Mouse (Mus musculus) left cerebral cortex, postnatal 10 days (tissue): ENCODE results near the gene Piga. TPM values are rescaled to one million over a fixed set of nuclear protein-coding genes. Genes with fewer than 3 reads are reported as not detected.

Experiments used
- DNase-seq, 2 experiments: peaks; one replicate each; pipeline ENCODE4 v3.0.0; 2021 to 2022; ENCODE audit warnings: low spot score in 2 of 2, mixed read lengths in 1 of 2; ENCODE audit errors: extremely low spot score in 1 of 2
- intact Hi-C: fragments of 180-260 bp; cut with DNase I; formaldehyde crosslinking; loops from one replicate; pipeline ENCODE4 v1.15.1; 2025
- total RNA-seq, 2 experiments: library from RNA; stranded (reverse); gene quantifications; 2 replicates each; pipeline ENCODE4 v1.2.3; 2021

The Piga gene
- 1 to 10 TPM; 5.7 TPM for total RNA-seq

DNA sequence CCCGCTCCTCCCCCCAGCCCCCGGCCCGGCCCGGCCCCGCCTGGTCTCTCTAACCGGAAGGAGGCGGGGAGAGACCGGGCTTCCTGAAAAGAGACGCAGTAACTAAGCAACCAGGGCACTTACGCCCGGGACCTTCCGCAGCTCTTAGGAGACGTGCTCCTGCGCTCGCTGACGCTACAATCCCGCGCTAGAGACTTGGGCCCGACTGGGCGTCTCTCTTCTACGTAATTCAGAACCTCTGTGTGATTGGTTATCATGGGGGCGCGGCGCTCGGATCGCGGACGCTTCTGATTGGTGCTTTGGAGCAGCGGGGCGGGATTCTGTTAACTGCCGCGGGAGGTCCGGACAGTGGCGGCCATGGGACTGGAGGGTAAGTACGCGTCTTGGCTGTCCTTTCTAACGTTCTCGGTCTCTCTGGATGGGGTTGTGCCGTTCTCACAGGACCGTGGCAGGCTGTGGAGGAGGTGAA lies at the start of gene Piga:
Piga (plus strand) TSS at position 317 of the 469 bp plus-strand sequence.
- intact Hi-C loops = no loop called here
- peak; percentile 90 to 93 for DNase-seq

DNA sequence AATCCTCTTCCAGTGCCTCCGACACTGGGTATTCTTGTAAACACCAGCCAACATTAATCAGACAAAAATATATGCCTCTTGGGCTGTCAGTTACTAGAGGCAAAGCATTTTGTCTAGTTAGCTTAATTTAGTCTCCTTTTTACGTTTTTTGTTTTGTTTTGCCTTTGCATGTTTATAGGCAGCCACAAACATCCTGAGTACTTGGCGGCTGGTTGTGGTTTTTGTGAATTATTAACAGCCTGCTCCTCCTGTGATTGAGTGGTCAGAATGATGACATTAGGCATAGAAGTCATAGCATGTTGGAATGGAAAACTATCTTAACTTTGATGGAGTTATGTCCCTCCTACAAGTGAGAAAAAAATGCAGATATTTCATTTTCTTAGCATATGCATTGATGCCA lies 49.0 kb upstream of the Piga start:
- intact Hi-C loops = no loop called here

DNA sequence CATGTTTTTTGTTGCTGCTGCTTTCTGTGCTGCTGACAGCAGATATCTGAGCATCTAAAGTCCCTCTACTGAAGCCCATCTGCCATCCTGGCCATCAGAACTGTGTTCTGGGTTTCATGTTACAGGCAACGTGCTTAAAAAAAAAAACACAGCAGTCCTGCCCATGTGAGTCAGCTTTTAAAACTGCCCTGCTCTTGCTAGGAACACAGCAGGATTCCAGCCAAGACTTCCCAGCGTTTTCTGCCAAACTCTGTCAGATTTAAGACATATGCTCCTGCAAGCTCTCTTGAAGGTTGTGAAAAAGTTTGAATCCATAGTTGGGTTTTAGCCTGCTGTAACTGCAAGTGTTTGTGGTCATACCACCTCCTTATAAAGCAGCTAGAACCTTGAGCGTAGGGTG lies 46.5 kb upstream of the Piga start, which contains the start of gene Vegfd:
Vegfd (plus strand) TSS at position 298 of the 400 bp plus-strand sequence.
- DNase-seq = peak; percentile 21 to 26
- intact Hi-C loops = no loop called here

More for the DNA sequence above, 49.0 kb upstream of the Piga start:
- no peak for DNase-seq

DNA sequence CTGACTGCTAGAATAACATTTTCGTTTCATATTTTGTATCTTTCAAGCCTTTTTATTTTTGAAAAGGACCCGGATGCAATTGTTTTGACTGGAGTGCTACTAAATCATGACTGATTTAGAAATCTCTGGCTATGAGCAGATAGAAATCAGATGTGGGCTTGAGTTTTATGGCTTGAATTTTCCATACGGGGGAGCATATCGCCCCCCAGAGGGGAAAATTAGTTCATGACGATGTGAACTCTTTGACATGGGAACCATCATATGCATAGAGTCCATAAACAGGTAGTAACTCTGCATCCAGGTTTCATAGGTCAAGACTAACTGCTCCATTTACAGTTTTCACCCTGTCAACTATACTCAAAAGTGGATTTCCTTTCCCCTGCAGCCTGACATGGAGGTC lies 45.0 kb upstream of the Piga start:
- DNase-seq = no peak
- intact Hi-C loops = no loop called here

DNA sequence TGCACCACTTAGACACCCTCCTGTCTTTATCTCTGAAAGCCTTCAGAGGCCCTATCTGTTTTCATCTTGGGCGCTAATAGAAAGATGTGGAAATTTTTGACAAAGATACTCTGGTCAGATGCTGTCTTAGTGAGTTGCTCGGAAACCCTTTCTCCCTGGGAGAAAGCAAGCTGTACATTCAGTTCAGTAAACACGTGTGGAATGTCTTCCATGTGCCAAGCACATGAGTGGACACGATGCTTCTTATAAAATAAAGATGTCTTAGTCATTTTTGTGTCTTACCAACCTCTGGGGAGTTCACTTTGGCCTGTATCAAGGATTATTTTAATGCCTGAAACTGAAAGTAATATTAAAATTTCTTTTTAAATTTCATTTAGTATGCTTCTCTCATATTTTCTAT lies 39.9 kb upstream of the Piga start:
- DNase-seq = no peak
- intact Hi-C loops = no loop called here

DNA sequence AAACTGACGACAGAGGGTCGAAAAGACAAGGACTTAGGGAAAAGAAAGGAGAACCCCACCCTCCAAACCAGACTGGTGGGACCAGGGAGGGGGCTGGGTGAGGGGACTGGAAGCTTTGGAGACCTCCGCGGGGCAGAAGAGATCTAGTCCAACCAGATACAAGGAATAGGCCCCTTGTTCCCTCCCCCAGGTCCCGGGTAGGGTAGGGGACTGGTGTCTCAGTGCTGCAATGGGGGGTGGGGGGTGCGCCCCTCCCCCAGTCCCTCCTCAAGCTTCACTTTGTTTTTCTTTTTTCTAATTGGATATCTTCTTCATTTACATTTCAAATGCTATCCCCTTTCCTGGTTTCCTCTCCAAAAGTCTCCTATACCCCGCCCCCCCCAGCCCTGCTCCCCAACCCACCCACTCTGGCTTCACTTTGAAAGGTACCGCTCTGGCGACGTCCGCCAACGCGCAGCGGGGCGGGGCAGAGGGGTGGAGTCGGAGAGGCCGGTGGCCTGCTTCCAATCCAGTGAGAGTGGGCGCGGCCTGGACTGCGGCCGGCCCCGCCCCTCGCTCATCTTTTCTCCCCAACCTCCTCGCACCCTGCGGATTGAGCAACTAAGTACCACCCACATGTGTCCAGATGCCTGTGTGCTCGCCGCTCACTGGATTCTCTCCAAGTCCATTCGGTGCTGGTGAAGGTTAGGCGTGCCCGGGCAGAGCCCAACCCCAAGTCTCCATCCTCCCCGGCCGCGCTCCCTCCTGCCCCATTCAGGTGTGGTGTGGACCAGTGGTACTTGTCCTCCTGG lies 37.8 kb upstream of the Piga start:
- intact Hi-C loops = no loop called here
- peak; percentile 24 to 81 for DNase-seq

DNA sequence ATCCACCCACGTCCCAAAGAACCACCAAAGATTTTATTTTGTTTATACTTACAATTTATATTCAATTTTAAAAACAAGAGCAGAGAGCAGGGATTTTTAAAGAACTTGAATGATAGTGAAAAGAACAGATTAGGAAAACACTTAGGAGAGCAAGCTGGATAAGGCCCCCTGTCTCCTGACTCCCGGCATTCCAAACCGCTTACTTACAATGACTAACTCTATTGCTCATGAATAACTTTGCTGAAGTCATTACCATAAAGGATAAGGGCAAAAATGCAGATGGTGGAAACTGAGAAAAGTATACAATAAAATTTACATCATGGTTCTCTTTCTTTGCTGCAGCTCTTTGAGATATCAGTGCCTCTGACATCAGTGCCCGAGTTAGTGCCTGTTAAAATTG lies 25.5 kb upstream of the Piga start:
- intact Hi-C loops = no loop called here
- no peak for DNase-seq

DNA sequence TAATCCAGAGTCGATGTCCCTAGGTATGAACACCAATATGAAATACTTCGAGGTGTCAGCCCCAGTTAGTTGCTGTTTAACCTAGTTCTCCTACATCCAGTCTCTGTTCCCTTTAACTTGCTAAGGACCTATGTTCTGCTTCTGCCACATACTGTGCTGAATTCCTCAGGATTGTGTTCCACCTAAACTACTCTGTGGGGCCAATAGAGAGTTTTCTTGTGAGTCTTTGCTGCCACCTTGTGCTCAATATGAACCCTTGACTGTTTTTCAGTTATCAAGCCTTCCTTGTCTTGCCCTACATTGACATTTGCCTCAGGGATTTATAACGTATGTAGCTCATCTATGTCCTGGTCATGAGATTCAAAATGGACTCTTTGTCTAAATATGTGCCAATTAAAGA lies 21.1 kb upstream of the Piga start:
- intact Hi-C loops = loop anchor here (2.0 to 5.0 kb wide), 2 partner anchors 216 to 306 kb away; no protein-coding TSS in a partner anchor
- DNase-seq = no peak

DNA sequence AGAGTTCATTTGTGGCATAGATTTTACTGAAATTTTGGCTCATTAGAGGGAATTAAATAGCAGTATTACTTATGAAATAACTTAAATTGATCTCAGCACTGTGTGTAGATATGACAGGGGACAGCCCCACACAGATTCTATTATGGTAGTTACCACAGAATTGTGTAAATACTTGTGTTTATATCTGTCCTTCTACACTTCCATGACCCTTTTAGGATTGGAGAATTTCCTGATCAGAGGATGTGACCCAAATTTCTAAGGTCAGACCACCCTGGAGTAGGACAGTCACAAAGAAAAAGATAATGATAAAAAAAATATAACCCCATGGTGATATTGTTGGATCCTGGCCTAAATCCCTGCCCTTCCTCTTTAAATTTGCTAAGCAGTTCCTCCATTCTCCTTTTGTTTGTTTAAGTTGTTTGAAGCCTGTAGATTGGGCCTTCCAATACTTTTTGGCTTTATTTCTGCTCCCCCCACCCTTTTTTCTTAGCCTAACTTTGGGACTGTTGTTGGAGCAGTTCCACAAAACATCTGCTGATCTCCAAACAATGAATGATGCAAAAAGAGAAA lies 14.4 kb upstream of the Piga start:
- intact Hi-C loops = no loop called here
- no peak for DNase-seq

DNA sequence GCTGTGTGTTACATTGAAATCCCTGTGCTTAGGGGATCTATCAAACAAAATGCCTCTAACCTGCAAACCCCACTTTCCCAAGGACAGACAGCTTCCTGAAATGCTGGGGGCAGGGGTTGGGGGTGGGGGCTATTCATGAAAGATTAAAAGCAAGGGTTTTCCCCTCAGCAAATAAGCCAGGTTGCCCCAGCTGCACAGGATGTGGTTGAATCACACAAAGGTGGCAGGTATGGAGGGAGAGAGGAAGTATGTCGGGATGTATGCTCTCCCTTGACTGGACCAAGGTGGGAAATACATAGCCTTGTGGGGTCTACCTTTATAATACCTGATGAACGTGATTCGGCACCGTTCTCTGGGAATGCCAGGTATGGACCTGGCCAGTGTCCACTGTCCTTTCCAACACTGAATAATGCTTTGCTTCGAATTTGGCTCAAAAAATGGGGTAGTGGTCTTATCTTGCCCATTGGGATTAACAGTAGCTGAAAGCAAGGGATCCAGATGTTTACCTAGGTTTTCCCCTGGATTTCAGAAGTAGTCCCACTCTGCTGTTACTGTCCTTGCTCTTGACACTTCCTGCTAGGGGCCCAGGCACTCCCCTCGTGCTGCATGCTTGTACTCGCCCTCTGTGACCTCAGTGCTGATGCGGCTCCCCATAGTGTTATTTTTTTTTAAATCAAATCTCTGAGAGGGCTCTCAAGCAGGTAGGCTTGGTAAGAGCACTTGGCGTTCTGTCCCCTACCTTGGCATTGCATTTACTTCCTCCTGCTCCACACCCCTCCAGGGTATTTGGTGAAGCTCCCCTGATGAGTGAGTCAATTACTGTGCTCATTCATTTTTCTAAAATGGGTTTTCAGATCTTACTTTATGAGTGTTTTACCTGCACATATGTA lies 13.2 kb upstream of the Piga start:
- intact Hi-C loops = no loop called here
- no peak for DNase-seq

DNA sequence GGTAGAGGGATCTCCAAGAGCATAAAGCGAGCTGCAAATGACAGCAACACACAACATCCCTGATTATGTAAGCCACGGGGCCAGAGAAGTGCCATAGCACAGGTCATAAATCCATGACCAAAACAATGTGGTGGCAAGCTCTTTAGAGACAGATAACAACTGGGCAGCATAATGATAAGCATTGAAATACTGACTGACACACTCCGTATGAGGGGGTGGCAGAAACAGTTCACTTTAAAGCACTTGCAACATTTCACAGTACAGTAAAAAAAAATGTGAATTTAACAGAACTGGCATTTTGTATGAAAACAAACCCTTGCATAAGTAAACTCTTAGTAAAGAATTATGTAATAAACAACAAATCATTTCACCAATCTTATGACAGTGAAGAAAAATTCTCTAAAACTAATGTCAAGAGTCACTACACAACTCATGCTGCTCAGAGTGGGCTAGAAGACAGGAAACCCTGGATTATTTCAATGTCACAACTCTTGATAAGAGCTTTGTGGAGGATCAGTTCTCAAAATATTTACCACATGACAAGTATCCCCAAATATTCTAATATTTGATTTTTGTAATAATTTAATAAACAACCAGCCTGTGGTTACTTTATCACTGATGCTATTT lies 11.2 kb upstream of the Piga start:
- no peak for DNase-seq
- intact Hi-C loops = no loop called here

DNA sequence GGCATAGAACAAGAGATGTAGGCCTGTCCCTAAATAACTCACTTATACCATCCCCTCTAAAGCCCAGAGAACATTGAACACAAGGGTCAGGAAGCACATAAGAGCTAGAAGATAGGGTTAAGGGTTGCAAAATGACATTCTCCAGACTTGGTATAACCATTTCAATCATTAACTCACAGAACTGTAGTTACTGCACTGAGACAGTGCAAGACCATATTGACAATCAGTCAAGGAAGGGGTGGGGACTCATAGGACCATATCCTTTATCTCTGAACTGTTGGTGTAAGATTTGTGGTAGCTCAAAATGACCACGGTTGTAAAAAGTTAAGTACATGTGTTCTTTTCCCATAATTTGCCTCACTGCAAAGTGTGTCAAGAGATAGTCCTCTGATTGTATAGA lies 9.0 kb upstream of the Piga start:
- DNase-seq = no peak
- intact Hi-C loops = no loop called here

DNA sequence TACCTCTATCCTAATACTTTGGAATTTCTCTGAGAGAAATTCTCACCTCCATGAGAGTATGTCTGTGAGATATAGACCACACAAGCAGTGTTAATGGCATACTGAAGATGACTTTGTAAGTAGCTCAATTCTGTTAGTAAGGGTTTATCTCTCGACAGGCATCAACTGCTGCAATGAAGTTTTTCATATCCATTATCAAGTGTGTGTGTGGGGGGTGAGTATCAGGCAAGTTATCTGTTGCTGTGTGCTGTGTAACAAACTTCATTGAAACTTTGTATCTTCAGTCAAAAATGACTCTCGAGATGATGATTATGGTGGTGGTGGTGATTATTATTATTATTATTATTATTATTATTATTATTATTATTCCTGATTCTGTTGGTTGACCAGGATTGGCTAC lies 2.8 kb upstream of the Piga start:
- DNase-seq = no peak
- intact Hi-C loops = no loop called here

DNA sequence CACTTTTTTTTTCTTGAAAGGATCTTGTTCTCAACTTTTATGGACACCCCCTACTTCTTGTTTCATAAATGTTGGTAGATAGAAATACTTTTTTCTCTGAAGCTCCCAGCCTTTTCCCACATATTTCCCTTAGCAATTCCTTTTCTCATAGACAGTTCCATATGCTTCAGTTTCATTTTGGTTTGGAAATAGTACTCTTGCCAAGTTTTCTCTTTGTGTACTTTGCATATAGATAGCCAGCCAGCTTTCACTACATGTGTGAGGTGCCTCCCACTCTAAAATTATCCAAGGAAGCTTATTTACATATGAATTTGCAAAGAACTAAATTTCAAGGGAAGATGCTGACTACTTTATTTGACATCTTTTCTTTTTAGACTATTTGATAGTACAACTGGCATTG lies 1.6 kb upstream of the Piga start:
- intact Hi-C loops = no loop called here
- no peak for DNase-seq

DNA sequence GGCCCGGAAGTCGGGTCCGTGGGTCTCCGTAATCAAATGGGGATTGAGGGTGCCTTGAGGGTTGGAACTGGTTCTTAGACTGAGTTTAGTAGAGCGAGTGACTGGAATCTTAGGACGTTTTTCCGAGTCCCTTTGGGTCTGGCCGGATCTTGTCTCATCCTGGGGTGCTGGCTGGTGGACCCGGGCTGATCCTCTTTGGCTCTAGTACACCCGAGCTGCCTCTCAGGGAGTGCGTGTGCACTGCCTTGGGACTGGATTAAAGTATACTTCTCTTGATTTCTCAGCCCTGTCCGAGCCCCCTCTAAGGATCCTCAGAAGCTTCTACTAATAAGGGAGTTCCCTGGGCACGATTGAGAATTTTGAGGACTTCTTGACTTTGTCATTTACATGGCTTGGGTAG lies 368 bp downstream of the Piga start:
- DNase-seq = peak in 1 of 2 experiments; percentile 15
- intact Hi-C loops = no loop called here

DNA sequence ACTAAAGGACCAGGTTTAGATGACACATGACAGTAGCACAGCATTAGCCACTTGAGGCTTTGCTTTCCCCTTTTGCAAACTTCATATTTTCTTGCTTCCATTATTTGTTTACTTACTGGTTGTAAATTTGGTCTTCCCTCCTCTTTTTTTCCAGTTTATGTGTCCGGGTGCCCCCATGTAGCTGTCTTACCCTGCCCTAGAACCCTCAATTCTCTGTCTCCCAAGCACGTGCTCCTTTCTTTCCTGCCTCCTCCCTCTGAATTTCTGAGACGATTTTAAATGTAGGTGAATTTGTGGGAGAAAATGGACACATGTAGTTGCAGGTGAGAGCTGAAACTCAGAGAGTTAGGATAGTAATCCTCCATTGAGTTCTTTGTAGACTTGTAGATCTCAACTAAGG lies 931 bp downstream of the Piga start:
- DNase-seq = no peak
- intact Hi-C loops = no loop called here

DNA sequence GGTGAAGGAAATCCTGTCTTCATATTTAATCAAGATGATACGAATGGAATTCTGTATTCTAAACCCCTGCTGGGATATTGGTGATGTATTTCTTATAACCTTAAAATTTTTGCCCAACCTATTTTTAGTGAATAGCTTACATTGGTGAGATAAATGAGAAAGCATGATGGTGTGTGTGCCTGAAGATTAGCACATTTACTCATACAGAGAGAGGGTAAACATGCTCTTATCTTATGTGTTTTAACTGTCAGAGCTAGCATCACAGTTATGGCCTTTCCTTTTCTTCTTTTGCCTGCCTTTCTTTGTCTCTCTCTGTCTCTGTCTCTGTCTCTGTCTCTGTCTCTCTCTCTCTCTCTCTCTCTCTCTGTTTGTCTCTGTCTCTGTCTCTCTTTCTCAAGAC lies 5.2 kb downstream of the Piga start:
- intact Hi-C loops = no loop called here
- no peak for DNase-seq

DNA sequence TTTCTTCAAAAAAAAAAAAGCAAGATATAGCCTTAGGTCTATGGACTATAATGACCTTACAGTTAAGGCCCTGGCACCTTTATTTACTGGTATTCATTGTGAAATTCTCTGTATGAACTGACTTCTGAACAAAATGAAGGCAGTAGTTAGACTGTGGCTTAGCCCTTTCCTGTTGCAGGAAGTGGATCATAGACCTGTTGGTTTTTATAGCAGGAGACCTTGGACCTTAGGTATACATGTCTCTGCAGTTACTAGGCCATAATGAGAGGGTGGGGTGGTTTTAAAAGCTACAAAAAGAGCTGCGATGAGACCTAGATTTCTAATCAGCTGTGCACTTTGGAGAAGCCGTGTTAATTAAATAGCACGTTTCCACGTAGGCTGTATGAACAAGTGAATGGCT lies 7.7 kb downstream of the Piga start:
- DNase-seq = no peak
- intact Hi-C loops = no loop called here

DNA sequence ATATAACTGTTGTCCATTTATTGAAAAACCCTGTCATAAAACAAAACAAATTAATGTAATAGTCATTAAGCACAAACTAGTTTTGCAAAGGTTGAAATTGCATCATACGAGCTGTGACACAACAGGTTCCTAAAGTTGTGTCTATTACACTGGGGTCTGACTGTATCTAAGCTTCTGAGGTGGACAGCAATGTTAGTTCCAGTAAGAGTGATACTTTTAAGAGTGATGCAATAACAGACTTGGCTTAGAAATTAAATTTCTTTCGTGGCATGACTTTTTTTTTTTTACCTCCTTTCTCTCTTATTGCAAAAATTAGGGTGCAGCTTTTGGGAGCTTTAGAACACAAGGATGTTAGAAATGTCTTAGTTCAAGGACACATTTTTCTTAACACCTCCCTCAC lies 8.6 kb downstream of the Piga start:
- intact Hi-C loops = no loop called here
- DNase-seq = no peak
